Mouse (Mus musculus) liver, adult 2 months (tissue): ENCODE measurements around the gene Necab3. TPM values are rescaled to one million over a fixed set of nuclear protein-coding genes. Genes with fewer than 3 reads are reported as not detected.
A peak's percentile ranks its signal among the peaks of the same experiment; 100 is the strongest.

Source experiments
- DNase-seq: peaks from one replicate; pipeline ENCODE4 v3.0.0-alpha.2; 2011; ENCODE audit warnings: low read depth, low spot score; ENCODE audit errors: extremely low read depth
- H3K27ac ChIP-seq: fragments of 200-500 bp; replicated peaks from 2 replicates; pipeline ENCODE4 v1.5.1; 2012; ENCODE audit warnings: low read depth, mild to moderate bottlenecking, control low read depth, inconsistent platforms, low read length; ENCODE audit not compliant: insufficient read depth
- H3K27me3 ChIP-seq: fragments of 200-500 bp; 2 replicates; pipeline ENCODE4 v1.6.1; 2012; ENCODE audit warnings: mild to moderate bottlenecking, moderate library complexity, low read length, inconsistent platforms; ENCODE audit not compliant: control insufficient read depth, insufficient read depth
- H3K36me3 ChIP-seq: fragments of 200-500 bp; 2 replicates; pipeline ENCODE4 v1.6.1; 2012; ENCODE audit warnings: low read length, inconsistent platforms; ENCODE audit not compliant: control insufficient read depth, insufficient read depth
- H3K4me1 ChIP-seq: fragments of 200-500 bp; 2 replicates; pipeline ENCODE4 v1.6.1; 2011; ENCODE audit warnings: low read length; ENCODE audit not compliant: control insufficient read depth, insufficient read depth
- H3K4me3 ChIP-seq: fragments of 200-500 bp; 2 replicates; pipeline ENCODE4 v1.5.1; 2011; ENCODE audit warnings: low read depth, mild to moderate bottlenecking, control low read depth, low read length, moderate library complexity; ENCODE audit not compliant: insufficient read depth
- H3K79me2 ChIP-seq: fragments of 200-500 bp; 2 replicates; pipeline ENCODE4 v1.6.1; 2012; ENCODE audit warnings: inconsistent platforms, mild to moderate bottlenecking, low read length, moderate library complexity; ENCODE audit not compliant: control insufficient read depth, insufficient read depth
- H3K9ac ChIP-seq: fragments of 200-500 bp; 2 replicates; pipeline ENCODE4 v1.6.1; 2012; ENCODE audit warnings: low read depth, mild to moderate bottlenecking, control low read depth, inconsistent platforms, low read length
- CTCF ChIP-seq: fragments of 200-500 bp; IDR thresholded peaks from 2 replicates; pipeline ENCODE4 v1.5.1; 2011; ENCODE audit warnings: low read depth, low read length, control low read depth
- POLR2A ChIP-seq: fragments of 200-500 bp; IDR thresholded peaks from 2 replicates; pipeline ENCODE4 v1.6.1; 2011; ENCODE audit warnings: low read length, control low read depth; ENCODE audit not compliant: insufficient read depth; ENCODE audit errors: extremely low read depth
- WGBS: fragments of 180-500 bp; shearing (Covaris S2); methylation state at CpG from one replicate; pipeline ENCODE4 v1.1.7; 2018; 5-methylcytosine and 5-hydroxymethylcytosine counted together
- polyA plus RNA-seq: library from polyadenylated mRNA; depleted of rRNA; stranded (reverse); fragments of >200 nt; gene quantifications from 2 replicates; pipeline ENCODE4 v1.2.3, GENCODE M21; 2012
- total RNA-seq: library from RNA; depleted of rRNA; stranded (reverse); fragments of >200 nt; gene quantifications from 2 replicates; pipeline ENCODE4 v1.2.3, GENCODE M21; 2014

The Necab3 gene
- total and polyA plus RNA-seq, 2 experiments, result 0.09 TPM

DNA sequence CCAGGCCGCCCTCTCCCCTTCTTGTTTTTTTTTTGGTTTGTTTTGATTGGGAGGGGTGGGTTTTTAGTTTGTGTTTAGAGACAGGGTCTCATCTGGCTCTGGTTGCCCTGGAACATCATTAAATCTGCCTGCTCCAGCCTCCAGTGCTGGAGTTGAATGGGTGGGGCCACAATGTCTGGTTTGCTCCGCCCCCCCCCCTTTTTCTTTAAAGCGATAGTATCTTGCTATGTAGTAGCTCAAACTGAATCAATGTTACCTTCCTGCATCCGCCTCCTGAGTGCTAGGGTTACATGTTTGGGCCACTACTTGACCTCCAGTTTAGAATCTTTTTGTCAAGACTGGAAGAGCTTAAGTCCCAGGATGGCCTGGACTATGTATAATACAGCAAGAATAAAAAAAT, 12.6 kb upstream of the Necab3 start:
- Histone ChIP-seq H3K27me3 (no peaks in the 10 kb centered on the region), H3K79me2 (no peaks in the 10 kb centered on the region), H3K4me1 (peaks cover 2% of the 10 kb centered on the region; the same call in 1 of the 2 replicates), H3K4me3 (no peak overlapping the region), H3K27ac (no peak overlapping the region), H3K9ac (no peak overlapping the region), H3K36me3 (no peaks in the 10 kb centered on the region)
- 77% methylated on average over 4 of the region's 4 CpGs for WGBS
- no peak for TF ChIP-seq CTCF
- DNase-seq, result no peak

- no peak overlapping the region for H3K4me3 ChIP-seq
- TF ChIP-seq POLR2A (no peak), CTCF (no peak)
- H3K9ac ChIP-seq, result no peak overlapping the region
- WGBS, result 61% methylated on average over 4 of the region's 4 CpGs
- no peak overlapping the region for H3K27ac ChIP-seq
- H3K4me1 ChIP-seq, result peaks cover 2% of the 10 kb centered on the region; the same call in 1 of the 2 replicates
- no peaks in the 10 kb centered on the region for H3K79me2 ChIP-seq
- H3K36me3 ChIP-seq, result no peaks in the 10 kb centered on the region
- H3K27me3 ChIP-seq, result no peaks in the 10 kb centered on the region
- no peak for DNase-seq
Observed at GRCm38 (mm10) chr2:154570666-154571065, 12.0 kb upstream of the Necab3 start.

- TF ChIP-seq POLR2A (no peak), CTCF (0 out of 2 replicates have a peak, but pooled peaks have one; percentile 2)
- Histone ChIP-seq H3K79me2 (no peaks in the 10 kb centered on the region), H3K4me1 (peaks cover 2% of the 10 kb centered on the region; the same call in 1 of the 2 replicates), H3K27ac (peak within 1 kb of the TSS; percentile 1; the same call in 1 of the 2 replicates), H3K36me3 (no peaks in the 10 kb centered on the region), H3K9ac (peak within 1 kb of the TSS; percentile 57), H3K27me3 (no peaks in the 10 kb centered on the region), H3K4me3 (peak within 1 kb of the TSS; percentile 47)
- peak; percentile 79 for DNase-seq
- 3% methylated on average over 43 of the region's 44 CpGs for WGBS
Observed at GRCm38 (mm10) chr2:154569836-154570286, 11.2 kb upstream of the Necab3 start, which contains the start of gene E2f1. Gene E2f1 (minus strand): TSS chr2:154569892.

- Histone ChIP-seq H3K4me1 (peaks cover 2% of the 10 kb centered on the region; the same call in 1 of the 2 replicates), H3K79me2 (no peaks in the 10 kb centered on the region), H3K27ac (peak overlapping the region; percentile 1; the same call in 1 of the 2 replicates), H3K36me3 (no peaks in the 10 kb centered on the region), H3K9ac (peak overlapping the region; percentile 57), H3K4me3 (peak overlapping the region; percentile 47), H3K27me3 (no peaks in the 10 kb centered on the region)
- WGBS, result under 1% methylated on average over 67 of the region's 70 CpGs
- TF ChIP-seq POLR2A, result no peak
- no peak for TF ChIP-seq CTCF
- DNase-seq, result peak; percentile 78
Observed at GRCm38 (mm10) chr2:154569071-154569748, 10.5 kb upstream of the Necab3 start.

DNA sequence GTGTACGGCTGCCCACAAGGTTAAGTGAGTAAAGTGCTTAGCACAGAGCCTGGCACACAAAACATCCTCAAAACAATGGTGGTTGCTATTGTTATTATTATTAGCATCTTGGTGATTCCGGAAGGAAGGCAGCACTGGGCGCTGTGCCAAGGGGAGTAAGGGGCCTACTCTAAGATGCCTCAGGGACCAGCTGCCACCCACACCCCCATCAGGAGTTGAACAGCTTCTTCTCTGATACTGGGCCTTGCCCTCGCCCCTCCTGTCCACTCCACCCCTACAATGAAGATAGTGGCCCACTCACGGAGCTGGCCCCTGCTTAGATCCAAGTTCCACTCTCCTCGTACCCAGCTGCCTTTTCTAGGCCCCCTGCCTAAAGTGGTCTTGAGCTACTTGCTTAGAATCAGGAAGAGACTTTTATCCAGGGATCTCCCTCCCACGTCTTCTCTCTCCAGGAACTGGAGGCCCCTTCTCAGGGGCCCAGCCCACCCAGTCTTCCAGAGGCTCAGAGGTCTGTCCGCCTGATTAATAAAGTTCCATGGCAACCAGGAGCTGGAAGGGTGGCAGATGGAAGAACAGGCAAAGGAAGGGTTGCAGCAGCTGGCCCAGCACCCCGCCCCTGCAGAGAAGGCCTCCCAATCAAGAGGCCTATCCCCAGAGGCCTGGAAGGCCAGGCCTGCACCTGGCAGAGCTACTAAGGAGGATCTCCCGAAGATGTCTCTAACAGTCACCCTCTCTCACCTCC, 9.8 kb upstream of the Necab3 start:
- peaks cover 2% of the 10 kb centered on the region; the same call in 1 of the 2 replicates for H3K4me1 ChIP-seq
- WGBS, result 65% methylated on average over 10 of the region's 10 CpGs

More for the DNA sequence above, 9.8 kb upstream of the Necab3 start:
- Histone ChIP-seq H3K4me3 (peak overlapping the region; percentile 47), H3K9ac (peak overlapping the region; percentile 57; the same call in 1 of the 2 replicates), H3K27me3 (no peaks in the 10 kb centered on the region), H3K27ac (peak overlapping the region; percentile 1; the same call in 1 of the 2 replicates), H3K36me3 (no peaks in the 10 kb centered on the region), H3K79me2 (no peaks in the 10 kb centered on the region)
- no peak for DNase-seq
- no peak for TF ChIP-seq CTCF
- TF ChIP-seq POLR2A, result no peak
